Mouse (Mus musculus): ENCODE results near the gene Ift22. TPM values are rescaled to one million over a fixed set of nuclear protein-coding genes. Genes with fewer than 3 reads are reported as not detected.

Ift22 gene
- polyA plus RNA-seq, 1 experiment = 0.02 TPM

DNA sequence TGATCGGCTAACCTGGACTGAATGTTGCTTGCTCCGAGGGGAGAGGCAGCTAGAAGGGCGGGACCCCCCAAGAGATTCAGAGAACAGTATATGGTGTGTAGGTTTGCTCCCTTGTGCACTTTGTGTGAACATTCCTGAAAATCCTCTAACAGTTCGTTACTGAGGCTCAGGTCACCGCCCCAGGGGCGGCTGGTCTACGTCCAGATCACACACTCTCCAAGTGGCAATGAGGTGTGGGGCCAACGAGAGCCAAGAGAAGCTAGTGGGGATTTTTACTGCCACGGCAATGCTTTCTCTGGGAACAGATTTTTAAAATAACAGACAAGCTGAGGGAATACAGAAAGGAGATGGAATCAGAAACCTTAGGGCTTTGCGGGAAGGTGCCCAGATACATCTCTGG lies 33.7 kb upstream of the Ift22 start:
- H3K4me3 ChIP-seq (replicated peaks) = no peak overlapping the region
- H3K4me1 ChIP-seq (ENCODE audit: control insufficient read depth) = no peaks in the 10 kb centered on the region
- no peaks in the 10 kb centered on the region for H3K36me3 ChIP-seq (ENCODE audit: control insufficient read depth)
- H3K9me3 ChIP-seq (ENCODE audit: control insufficient read depth, low read length) = no peaks in the 10 kb centered on the region
- TF ChIP-seq TAL1 (IDR thresholded peaks at IDR 0.05; ENCODE audit: low read length) = no peak
- TF ChIP-seq GATA1 (IDR thresholded peaks at IDR 0.05; ENCODE audit: low read length) = no peak
- H3K27me3 ChIP-seq (ENCODE audit: control insufficient read depth) = no peaks in the 10 kb centered on the region

DNA sequence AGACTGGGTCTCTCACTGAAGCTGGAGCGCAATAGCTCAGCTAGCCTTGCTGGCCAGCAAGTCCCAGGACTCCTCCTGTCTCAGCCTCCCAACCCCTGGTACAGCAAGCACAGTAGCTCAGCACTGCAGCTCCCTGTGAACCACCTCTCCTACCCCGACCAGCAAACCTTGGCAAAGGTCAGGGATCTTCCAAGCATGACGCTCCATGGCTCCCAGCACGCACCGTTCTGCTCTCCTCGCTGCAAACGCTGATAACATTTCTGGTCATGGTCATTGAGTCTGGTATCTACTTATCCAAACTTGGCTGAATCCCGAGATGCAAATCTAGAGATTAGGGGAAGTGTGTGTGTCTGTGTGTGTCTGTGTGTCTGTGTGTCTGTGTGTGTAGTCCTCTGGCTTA lies 27.8 kb upstream of the Ift22 start:
- no peaks in the 10 kb centered on the region; the same call in 1 of the 2 replicates for H3K9me3 ChIP-seq (ENCODE audit: control insufficient read depth, low read length)
- no peak overlapping the region for H3K4me3 ChIP-seq (replicated peaks)
- H3K4me1 ChIP-seq (ENCODE audit: control insufficient read depth) = no peaks in the 10 kb centered on the region
- peaks cover 37% of the 10 kb centered on the region for H3K27me3 ChIP-seq (ENCODE audit: control insufficient read depth)
- no peak for TF ChIP-seq TAL1 (IDR thresholded peaks at IDR 0.05; ENCODE audit: low read length)
- no peak for TF ChIP-seq GATA1 (IDR thresholded peaks at IDR 0.05; ENCODE audit: low read length)
- no peaks in the 10 kb centered on the region for H3K36me3 ChIP-seq (ENCODE audit: control insufficient read depth)

DNA sequence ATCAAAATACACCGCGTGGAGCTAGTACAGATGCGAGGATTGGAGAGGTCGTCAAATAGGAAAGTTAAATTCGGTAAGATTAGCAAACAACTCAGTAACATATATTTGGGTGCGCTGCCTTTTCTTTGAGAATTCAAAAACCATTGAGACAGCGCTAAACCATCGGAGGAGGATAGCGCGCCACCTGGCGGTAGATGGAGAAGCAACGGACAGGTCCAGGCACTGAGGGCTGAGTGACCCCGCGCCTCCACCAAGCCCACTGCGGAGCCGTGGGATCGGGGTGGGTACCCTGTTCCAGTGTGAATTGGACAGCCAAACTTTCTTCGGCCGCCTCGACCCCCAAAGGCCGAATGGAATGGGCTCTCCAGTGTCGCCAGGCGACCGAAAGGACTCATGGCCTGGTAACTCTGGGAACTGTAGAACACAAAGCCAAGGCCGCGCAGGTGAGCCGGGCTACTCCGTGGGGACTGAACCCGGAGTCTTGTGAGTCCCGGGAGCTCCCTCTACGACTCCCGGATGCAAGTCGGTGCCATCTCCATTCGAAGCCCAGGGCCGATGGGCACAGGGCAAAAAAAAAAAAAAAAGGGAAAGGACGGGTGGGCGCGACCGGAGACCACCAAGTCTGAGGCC lies 26.5 kb upstream of the Ift22 start:
- H3K9me3 ChIP-seq (ENCODE audit: control insufficient read depth, low read length) = no peaks in the 10 kb centered on the region; the same call in 1 of the 2 replicates
- TF ChIP-seq GATA1 (IDR thresholded peaks at IDR 0.05; ENCODE audit: low read length) (no peak), TAL1 (IDR thresholded peaks at IDR 0.05; ENCODE audit: low read length) (no peak)
- no peak overlapping the region for H3K4me3 ChIP-seq (replicated peaks)
- H3K4me1 ChIP-seq (ENCODE audit: control insufficient read depth) = no peaks in the 10 kb centered on the region
- H3K36me3 ChIP-seq (ENCODE audit: control insufficient read depth) = no peaks in the 10 kb centered on the region
- H3K27me3 ChIP-seq (ENCODE audit: control insufficient read depth) = peaks cover 37% of the 10 kb centered on the region

DNA sequence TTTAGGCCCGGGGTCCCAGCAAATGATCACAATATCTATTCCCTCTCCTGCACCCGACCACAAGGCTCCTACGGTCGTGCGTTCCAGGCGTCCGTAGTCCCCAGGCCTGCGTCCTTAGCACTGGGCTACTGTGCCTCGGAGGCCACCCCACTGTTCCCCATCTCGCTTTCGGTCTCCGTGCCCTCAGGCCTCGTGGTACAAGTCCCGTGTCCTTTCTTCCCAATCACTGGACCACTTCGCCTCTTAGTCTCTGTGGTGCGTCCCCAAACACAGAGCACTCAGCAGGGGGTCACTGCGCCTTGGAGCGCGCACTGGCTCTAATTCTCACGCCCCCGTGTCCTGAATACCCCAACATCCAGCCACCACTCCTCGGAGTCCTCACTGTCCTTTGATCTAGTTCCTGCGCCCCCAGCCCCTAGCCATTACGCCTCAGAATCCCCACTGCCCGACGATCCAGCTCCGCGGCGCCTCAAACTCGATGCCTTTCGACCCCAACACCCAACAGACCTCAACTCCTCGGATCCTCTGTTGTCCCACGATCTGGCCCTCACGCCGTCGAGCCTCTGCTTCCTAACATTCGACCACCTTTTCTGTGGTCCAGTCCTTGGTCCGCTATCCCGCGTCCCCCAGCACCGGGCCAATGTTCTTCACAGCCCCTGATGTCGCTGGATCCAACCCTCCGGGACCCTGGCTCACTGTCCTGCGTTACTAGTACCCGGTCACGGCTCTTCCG lies 25.7 kb upstream of the Ift22 start:
- Histone ChIP-seq H3K4me1 (ENCODE audit: control insufficient read depth) (no peaks in the 10 kb centered on the region), H3K4me3 (replicated peaks) (no peak overlapping the region), H3K27me3 (ENCODE audit: control insufficient read depth) (peaks cover 37% of the 10 kb centered on the region), H3K9me3 (ENCODE audit: control insufficient read depth, low read length) (no peaks in the 10 kb centered on the region; the same call in 1 of the 2 replicates), H3K36me3 (ENCODE audit: control insufficient read depth) (no peaks in the 10 kb centered on the region)
- no peak for TF ChIP-seq GATA1 (IDR thresholded peaks at IDR 0.05; ENCODE audit: low read length)
- TF ChIP-seq TAL1 (IDR thresholded peaks at IDR 0.05; ENCODE audit: low read length) = no peak

DNA sequence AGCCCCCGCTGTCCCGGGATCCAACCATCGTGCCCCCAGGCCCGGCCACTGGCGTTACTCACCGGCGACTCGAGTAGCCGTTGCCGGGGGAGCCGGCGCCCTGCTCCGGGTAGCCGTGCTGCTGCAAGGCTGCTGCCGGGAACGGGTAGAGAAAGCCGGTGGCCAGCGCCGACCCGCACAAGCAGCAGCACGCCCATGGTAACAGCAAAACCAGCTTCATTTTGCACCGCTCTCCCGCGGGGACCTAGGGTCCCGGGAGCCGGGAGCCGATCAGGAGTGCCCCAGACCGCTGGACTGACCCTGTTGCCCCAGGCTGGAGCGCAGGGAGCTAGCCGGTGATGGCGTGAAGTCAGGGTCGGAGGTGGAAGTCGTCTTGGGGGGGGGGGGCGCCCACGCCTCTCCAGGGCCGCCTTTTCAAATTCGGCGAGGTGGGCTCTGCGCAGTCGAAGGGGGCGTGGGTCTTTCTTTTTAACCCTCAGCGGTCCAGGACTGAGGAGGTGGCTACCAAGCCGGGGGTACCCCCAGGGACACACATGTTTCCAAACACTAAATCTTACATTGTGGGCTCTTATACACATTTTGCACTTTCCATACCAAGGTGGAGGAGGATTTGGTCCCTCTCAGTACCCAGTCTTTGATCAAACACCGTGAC lies 25.0 kb upstream of the Ift22 start, which contains the start of gene Col26a1:
Gene Col26a1, minus strand, starts transcription at position 422 of the 652 bp plus-strand sequence.
- Histone ChIP-seq H3K27me3 (ENCODE audit: control insufficient read depth) (peaks cover 37% of the 10 kb centered on the region), H3K9me3 (ENCODE audit: control insufficient read depth, low read length) (no peaks in the 10 kb centered on the region; the same call in 1 of the 2 replicates), H3K36me3 (ENCODE audit: control insufficient read depth) (no peaks in the 10 kb centered on the region), H3K4me1 (ENCODE audit: control insufficient read depth) (no peaks in the 10 kb centered on the region), H3K4me3 (replicated peaks) (no peak within 1 kb of the TSS)
- TF ChIP-seq TAL1 (IDR thresholded peaks at IDR 0.05; ENCODE audit: low read length) = no peak
- TF ChIP-seq GATA1 (IDR thresholded peaks at IDR 0.05; ENCODE audit: low read length) = no peak

- Histone ChIP-seq H3K27me3 (ENCODE audit: control insufficient read depth) (peaks cover 26% of the 10 kb centered on the region), H3K4me3 (replicated peaks) (no peak overlapping the region), H3K9me3 (ENCODE audit: control insufficient read depth, low read length) (no peaks in the 10 kb centered on the region; the same call in 1 of the 2 replicates), H3K36me3 (ENCODE audit: control insufficient read depth) (no peaks in the 10 kb centered on the region), H3K4me1 (ENCODE audit: control insufficient read depth) (no peaks in the 10 kb centered on the region)
- no peak for TF ChIP-seq GATA1 (IDR thresholded peaks at IDR 0.05; ENCODE audit: low read length)
- no peak for TF ChIP-seq TAL1 (IDR thresholded peaks at IDR 0.05; ENCODE audit: low read length)
Measured at GRCm38 (mm10) chr5:136886957-136887356, 21.0 kb upstream of the Ift22 start.

GRCm38 (mm10) chr5:136888539-136889355 lies 19.2 kb upstream of the Ift22 start:
- Histone ChIP-seq H3K9me3 (ENCODE audit: control insufficient read depth, low read length) (no peaks in the 10 kb centered on the region), H3K4me3 (replicated peaks) (no peak overlapping the region), H3K36me3 (ENCODE audit: control insufficient read depth) (no peaks in the 10 kb centered on the region), H3K27me3 (ENCODE audit: control insufficient read depth) (peaks cover 9% of the 10 kb centered on the region), H3K4me1 (ENCODE audit: control insufficient read depth) (no peaks in the 10 kb centered on the region)
- TF ChIP-seq TAL1 (IDR thresholded peaks at IDR 0.05; ENCODE audit: low read length) (no peak), GATA1 (IDR thresholded peaks at IDR 0.05; ENCODE audit: low read length) (no peak)

DNA sequence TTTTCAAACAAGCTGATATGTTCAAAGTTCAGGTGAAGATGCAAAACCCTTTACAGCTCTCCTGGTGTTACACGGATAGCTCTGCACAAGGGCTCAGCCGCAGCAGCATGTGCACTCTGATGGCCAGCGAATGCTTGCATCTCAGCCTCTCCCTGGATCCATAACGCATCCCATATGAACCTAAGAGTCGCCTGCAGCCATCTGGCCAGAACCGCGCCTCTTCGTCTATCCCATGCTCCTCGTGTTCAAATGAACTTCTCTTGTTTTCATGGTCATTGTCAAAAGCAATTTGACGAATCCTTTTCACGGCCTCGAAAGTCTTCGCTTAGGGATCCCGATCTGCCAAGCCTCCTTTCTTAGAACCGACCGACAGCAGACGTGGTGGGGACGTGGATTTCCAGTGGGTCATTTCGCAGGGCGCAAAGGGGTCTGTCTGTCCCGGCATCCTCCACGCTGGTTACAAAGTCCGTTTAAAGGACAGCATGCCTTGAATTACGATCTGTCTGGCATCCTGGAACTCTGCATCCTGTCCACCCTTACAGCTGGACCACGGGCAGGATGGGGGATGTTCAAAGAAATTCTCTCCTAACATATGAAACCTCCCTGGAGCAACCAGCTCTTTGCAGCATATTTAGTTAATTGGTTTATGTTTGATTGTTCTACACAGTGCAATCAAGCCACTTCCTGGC lies 13.0 kb upstream of the Ift22 start:
- no peak for TF ChIP-seq TAL1 (IDR thresholded peaks at IDR 0.05; ENCODE audit: low read length)
- TF ChIP-seq GATA1 (IDR thresholded peaks at IDR 0.05; ENCODE audit: low read length) = no peak
- H3K9me3 ChIP-seq (ENCODE audit: control insufficient read depth, low read length) = no peaks in the 10 kb centered on the region
- H3K27me3 ChIP-seq (ENCODE audit: control insufficient read depth) = 0 out of 2 replicates have a peak, but pooled peaks cover 4% of the 10 kb centered on the region
- H3K4me3 ChIP-seq (replicated peaks) = no peak overlapping the region
- no peaks in the 10 kb centered on the region for H3K36me3 ChIP-seq (ENCODE audit: control insufficient read depth)
- H3K4me1 ChIP-seq (ENCODE audit: control insufficient read depth) = no peaks in the 10 kb centered on the region

Measured in erythroblast, embryonic 14.5 days (primary cell).